Mouse (Mus musculus): ENCODE data around the gene Ccdc77. TPM values are rescaled to one million over a fixed set of nuclear protein-coding genes. Genes with fewer than 3 reads are reported as not detected.
"Not testable (repeated sequence)": the region's sequence is repeated elsewhere in the genome, so short reads cannot be mapped to it uniquely, and the experiment has no call there.

Gene Ccdc77
- polyA plus RNA-seq, 1 experiment from 2014 or later, result 28.3 TPM

DNA sequence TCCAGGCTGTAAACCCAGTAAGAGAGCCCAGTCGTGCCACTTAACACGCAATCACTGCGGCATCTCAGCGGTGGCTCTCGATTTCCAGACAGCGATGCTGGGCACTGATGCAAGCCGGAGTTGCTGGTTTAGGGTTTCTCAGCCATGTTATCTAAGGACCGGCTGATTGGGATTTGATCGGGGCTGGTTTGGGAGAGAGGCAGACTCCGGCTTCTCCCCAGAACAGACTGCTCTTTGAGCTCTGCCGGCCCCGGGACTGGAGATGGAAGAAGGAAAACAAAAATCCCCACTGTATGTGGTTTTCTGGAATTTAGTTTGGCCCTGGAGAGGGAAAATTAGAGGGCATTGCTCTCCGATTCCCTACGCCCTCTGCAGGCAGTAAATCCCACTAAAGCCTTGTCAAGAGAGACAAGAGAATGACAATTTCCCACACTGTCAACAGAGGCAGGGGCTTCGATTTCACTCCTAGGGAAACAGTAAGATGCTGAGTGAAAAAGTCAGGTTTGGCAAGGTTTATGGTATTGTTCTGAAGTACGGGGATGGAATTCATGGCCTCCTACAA lies 61.3 kb downstream of the Ccdc77 start:
- WGBS, result 30% methylated on average over 16 of the region's 16 CpGs
- H3K4me2 ChIP-seq, result peak overlapping the region; percentile 32
- no peaks in the 10 kb centered on the region for H3K36me3 ChIP-seq (replicated peaks)
- no peak for ATAC-seq (ENCODE audit: low FRiP score)
- no peak overlapping the region for H3K9ac ChIP-seq
- no peak overlapping the region for H3K27ac ChIP-seq
- H3K27me3 ChIP-seq, result no peaks in the 10 kb centered on the region
- 0 out of 2 replicates have a peak overlapping the region, but pooled peaks have one; percentile 8 for H3K4me3 ChIP-seq (replicated peaks)
- 0 out of 2 replicates have a peak, but pooled peaks cover 4% of the 10 kb centered on the region for H3K4me1 ChIP-seq
- H3K9me3 ChIP-seq, result no peaks in the 10 kb centered on the region

- H3K4me1 ChIP-seq, result 0 out of 2 replicates have a peak, but pooled peaks cover 4% of the 10 kb centered on the region
- H3K4me3 ChIP-seq (replicated peaks), result no peak overlapping the region
- H3K9ac ChIP-seq, result no peak overlapping the region
- no peak for ATAC-seq (ENCODE audit: low FRiP score)
- WGBS, result 38% methylated on average over 6 of the region's 6 CpGs
- no peaks in the 10 kb centered on the region for H3K9me3 ChIP-seq
- no peak overlapping the region for H3K27ac ChIP-seq
- peaks cover 2% of the 10 kb centered on the region for H3K27me3 ChIP-seq
- no peak overlapping the region for H3K4me2 ChIP-seq
- no peaks in the 10 kb centered on the region for H3K36me3 ChIP-seq (replicated peaks)
Measured at GRCm38 (mm10) chr6:120301137-120301536, 63.0 kb downstream of the Ccdc77 start.

- Histone ChIP-seq H3K4me1 (peaks cover 12% of the 10 kb centered on the region), H3K27me3 (peaks cover 46% of the 10 kb centered on the region)
- not testable (repeated sequence) for H3K27ac ChIP-seq; H3K36me3 ChIP-seq (replicated peaks); H3K9me3 ChIP-seq; H3K9ac ChIP-seq; H3K4me3 ChIP-seq (replicated peaks); H3K4me2 ChIP-seq; ATAC-seq (ENCODE audit: low FRiP score)
- 92% methylated on average over 2 of the region's 2 CpGs for WGBS
Measured at GRCm38 (mm10) chr6:120296589-120296988, 67.6 kb downstream of the Ccdc77 start.

GRCm38 (mm10) chr6:120294785-120295133 lies 69.4 kb downstream of the Ccdc77 start:
- Histone ChIP-seq H3K4me1 (peaks cover 12% of the 10 kb centered on the region), H3K36me3 (replicated peaks) (no peaks in the 10 kb centered on the region), H3K4me2 (peak overlapping the region; percentile 99), H3K27me3 (peaks cover 50% of the 10 kb centered on the region), H3K9me3 (no peaks in the 10 kb centered on the region), H3K4me3 (replicated peaks) (peak overlapping the region; percentile 69), H3K27ac (no peak overlapping the region), H3K9ac (peak overlapping the region; percentile 55)
- peak; percentile 53 for ATAC-seq (ENCODE audit: low FRiP score)
- 2% methylated on average over 16 of the region's 16 CpGs for WGBS

DNA sequence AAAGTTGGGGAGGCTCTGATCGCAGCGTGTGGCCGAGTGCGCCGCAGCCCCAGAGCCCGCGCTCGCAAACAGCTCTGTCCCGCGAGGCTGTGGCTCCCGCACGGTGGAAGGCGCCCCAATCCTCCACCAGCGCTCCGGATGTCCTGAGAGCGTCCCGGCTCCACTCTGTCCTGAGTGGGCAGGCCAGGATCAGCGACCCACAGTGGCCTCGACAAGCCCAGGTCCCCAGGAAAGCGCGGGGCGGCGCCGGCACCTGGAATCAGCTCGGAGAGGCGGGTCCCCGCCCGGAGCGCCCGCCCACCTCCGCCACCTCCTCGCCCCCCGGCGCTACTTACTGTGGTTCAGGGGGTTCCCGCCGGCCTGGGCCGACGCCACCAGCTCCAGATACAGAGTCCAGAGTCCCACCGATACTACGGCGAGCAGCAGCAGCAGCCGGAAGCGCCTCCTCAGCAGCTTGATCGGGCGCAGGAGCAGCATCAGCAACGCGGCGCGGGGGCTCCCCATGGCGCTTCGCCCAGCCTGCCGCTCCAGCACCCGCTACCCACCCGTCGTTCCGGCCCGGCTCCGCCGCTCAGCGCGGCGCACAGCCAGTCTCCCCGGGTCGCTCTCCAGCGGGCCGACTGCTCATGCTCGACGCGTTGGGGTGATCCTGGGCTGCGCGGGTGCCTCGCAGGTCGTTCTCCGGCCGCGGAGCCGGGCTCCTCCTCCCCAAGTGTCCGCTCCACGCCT lies 70.0 kb downstream of the Ccdc77 start, which contains the start of the genes D330020A13Rik and B4galnt3:
TSS of gene D330020A13Rik (plus strand) at position 309 of the 729 bp plus-strand sequence.
TSS of gene B4galnt3 (minus strand) at position 504 of the 729 bp plus-strand sequence.
- Histone ChIP-seq H3K27me3 (peaks cover 50% of the 10 kb centered on the region), H3K4me3 (replicated peaks) (peak within 1 kb of the TSS; percentile 69), H3K4me1 (peaks cover 12% of the 10 kb centered on the region), H3K4me2 (peak within 1 kb of the TSS; percentile 99), H3K36me3 (replicated peaks) (no peaks in the 10 kb centered on the region), H3K9ac (peak within 1 kb of the TSS; percentile 55), H3K27ac (no peak within 1 kb of the TSS), H3K9me3 (no peaks in the 10 kb centered on the region)
- ATAC-seq (ENCODE audit: low FRiP score), result peak; percentile 65
- under 1% methylated on average over 71 of the region's 79 CpGs for WGBS

- Histone ChIP-seq H3K9ac (no peak overlapping the region), H3K36me3 (replicated peaks) (no peaks in the 10 kb centered on the region), H3K4me3 (replicated peaks) (no peak overlapping the region), H3K9me3 (no peaks in the 10 kb centered on the region), H3K27me3 (peaks cover 50% of the 10 kb centered on the region), H3K4me1 (peaks cover 12% of the 10 kb centered on the region), H3K4me2 (no peak overlapping the region), H3K27ac (no peak overlapping the region)
- ATAC-seq (ENCODE audit: low FRiP score), result no peak
- 91% methylated on average over 7 of the region's 7 CpGs for WGBS
Measured at GRCm38 (mm10) chr6:120291396-120292009, 72.7 kb downstream of the Ccdc77 start.

GRCm38 (mm10) chr6:120289430-120289829 lies 74.7 kb downstream of the Ccdc77 start:
- H3K4me3 ChIP-seq (replicated peaks), result no peak overlapping the region
- 80% methylated on average over 4 of the region's 4 CpGs for WGBS
- no peak overlapping the region for H3K27ac ChIP-seq
- H3K9ac ChIP-seq, result no peak overlapping the region
- peaks cover 6% of the 10 kb centered on the region for H3K4me1 ChIP-seq
- peaks cover 31% of the 10 kb centered on the region for H3K27me3 ChIP-seq
- H3K9me3 ChIP-seq, result no peaks in the 10 kb centered on the region
- ATAC-seq (ENCODE audit: low FRiP score), result no peak
- no peaks in the 10 kb centered on the region for H3K36me3 ChIP-seq (replicated peaks)
- H3K4me2 ChIP-seq, result no peak overlapping the region

DNA sequence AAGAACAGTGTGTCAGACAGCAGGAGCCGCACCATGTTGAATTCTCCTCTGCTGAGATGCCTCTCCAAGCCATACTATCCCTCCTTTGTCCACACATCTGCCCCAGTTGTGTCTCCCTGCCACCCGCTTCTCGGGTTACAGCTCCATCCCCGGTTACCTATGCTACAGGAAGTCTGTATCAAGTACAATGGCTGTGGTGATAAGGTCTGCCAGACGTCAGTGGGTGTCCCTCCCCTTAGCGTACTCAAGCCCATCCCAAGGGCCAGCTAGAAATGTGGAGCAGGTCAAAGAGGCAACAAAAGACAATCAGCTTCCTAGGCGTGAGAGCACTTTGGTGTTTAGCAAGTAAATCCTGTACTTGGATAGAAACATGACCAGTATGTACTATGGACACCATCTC lies 75.6 kb downstream of the Ccdc77 start:
- no peak for ATAC-seq (ENCODE audit: low FRiP score)
- Histone ChIP-seq H3K27me3 (peaks cover 22% of the 10 kb centered on the region), H3K27ac (no peak overlapping the region), H3K4me1 (no peaks in the 10 kb centered on the region), H3K9me3 (no peaks in the 10 kb centered on the region), H3K9ac (no peak overlapping the region), H3K4me2 (no peak overlapping the region), H3K4me3 (replicated peaks) (no peak overlapping the region), H3K36me3 (replicated peaks) (no peaks in the 10 kb centered on the region)
- WGBS, result 61% methylated on average over 7 of the region's 7 CpGs

DNA sequence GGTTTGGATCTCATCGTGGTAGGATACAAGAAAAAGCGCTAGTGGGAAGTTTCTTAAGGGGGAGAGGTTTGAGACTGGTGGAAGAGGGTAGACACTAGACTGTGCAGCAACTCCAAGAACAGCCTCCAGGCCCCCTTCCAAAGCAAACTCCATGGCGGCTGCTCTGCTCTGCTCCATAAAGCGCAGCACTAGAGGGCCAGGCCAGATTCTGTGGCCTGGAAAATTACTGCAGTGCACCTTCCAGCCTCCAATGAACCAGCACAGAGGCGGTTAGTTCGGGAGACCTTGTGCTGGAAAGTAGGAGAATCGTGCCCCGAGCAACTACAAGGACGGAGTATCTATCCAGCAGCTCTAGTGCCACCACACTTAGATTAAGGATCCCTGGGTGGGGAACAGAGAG lies 76.9 kb downstream of the Ccdc77 start:
- WGBS, result 83% methylated on average over 9 of the region's 9 CpGs
- H3K9ac ChIP-seq, result no peak overlapping the region
- no peak for ATAC-seq (ENCODE audit: low FRiP score)

DNA sequence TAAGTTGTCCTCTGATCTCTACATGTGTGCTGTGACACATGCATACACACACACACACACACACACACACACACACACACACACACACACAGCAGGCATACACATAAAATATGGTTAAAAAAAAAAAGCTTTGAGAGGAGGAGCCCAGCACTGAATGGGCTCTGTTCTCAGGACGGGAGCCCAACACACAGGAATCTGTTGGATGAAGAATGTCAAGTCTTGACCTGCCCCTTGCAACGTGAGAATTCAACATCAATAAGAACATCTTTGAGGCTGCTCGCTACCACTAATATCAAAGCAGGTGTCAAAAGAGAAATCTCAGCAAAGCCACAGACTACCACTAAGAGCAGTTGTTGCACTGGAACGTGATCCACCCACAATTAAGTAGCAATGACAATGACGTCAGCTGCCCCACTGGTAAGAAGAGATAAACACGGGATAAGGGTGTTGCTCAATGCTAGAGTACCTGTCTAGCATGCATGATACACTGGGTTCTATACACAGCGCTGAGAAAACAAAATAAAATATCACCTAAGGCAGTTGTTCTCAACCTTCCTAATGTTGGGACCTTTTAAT lies 87.2 kb downstream of the Ccdc77 start:
- H3K4me2 ChIP-seq, result no peak overlapping the region
- no peaks in the 10 kb centered on the region for H3K9me3 ChIP-seq
- H3K36me3 ChIP-seq (replicated peaks), result no peaks in the 10 kb centered on the region
- ATAC-seq (ENCODE audit: low FRiP score), result no peak
- H3K4me1 ChIP-seq, result no peaks in the 10 kb centered on the region
- whole genome bisulfite sequencing, result 83% methylated on average over 7 of the region's 7 CpGs
- H3K27ac ChIP-seq, result no peak overlapping the region
- H3K4me3 ChIP-seq (replicated peaks), result no peak overlapping the region
- H3K9ac ChIP-seq, result no peak overlapping the region
- H3K27me3 ChIP-seq, result no peaks in the 10 kb centered on the region

More for the DNA sequence above, 76.9 kb downstream of the Ccdc77 start:
- H3K4me1 ChIP-seq, result no peaks in the 10 kb centered on the region
- H3K4me2 ChIP-seq, result no peak overlapping the region
- no peak overlapping the region for H3K4me3 ChIP-seq (replicated peaks)
- H3K9me3 ChIP-seq, result no peaks in the 10 kb centered on the region
- H3K27me3 ChIP-seq, result peaks cover 10% of the 10 kb centered on the region; the same call in 1 of the 2 replicates
- H3K36me3 ChIP-seq (replicated peaks), result no peaks in the 10 kb centered on the region
- no peak overlapping the region for H3K27ac ChIP-seq

GRCm38 (mm10) chr6:120275301-120275700 lies 88.9 kb downstream of the Ccdc77 start:
- Histone ChIP-seq H3K9ac (no peak overlapping the region), H3K36me3 (replicated peaks) (no peaks in the 10 kb centered on the region), H3K4me3 (replicated peaks) (no peak overlapping the region), H3K27me3 (no peaks in the 10 kb centered on the region), H3K27ac (no peak overlapping the region), H3K4me1 (no peaks in the 10 kb centered on the region), H3K4me2 (no peak overlapping the region), H3K9me3 (no peaks in the 10 kb centered on the region)
- ATAC-seq (ENCODE audit: low FRiP score), result no peak
- WGBS, result 70% methylated on average over 6 of the region's 6 CpGs

DNA sequence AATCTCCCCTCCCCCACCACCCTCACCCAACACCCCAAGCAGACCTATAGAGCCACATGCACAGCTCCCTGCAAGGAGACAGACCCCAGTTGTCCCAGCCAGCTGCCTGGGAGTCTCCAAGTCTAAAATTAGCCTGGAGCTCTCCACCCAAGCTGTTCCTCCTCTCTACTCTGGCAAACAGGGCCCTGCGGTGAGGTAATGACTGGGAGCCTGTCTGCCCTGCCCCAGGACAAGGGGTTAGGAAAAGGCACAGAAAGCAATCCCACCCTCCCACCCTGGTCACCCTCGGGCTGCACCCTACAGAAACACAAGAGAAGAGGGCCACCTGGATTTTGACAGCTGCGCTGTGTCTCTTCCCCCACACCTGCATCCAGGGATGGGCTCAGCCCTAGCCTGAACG lies 89.3 kb downstream of the Ccdc77 start:
- no peak overlapping the region for H3K27ac ChIP-seq
- no peaks in the 10 kb centered on the region for H3K9me3 ChIP-seq
- 51% methylated on average over 4 of the region's 4 CpGs for WGBS

More for the DNA sequence above, 89.3 kb downstream of the Ccdc77 start:
- Histone ChIP-seq H3K27me3 (no peaks in the 10 kb centered on the region), H3K36me3 (replicated peaks) (no peaks in the 10 kb centered on the region), H3K4me3 (replicated peaks) (no peak overlapping the region), H3K4me1 (no peaks in the 10 kb centered on the region), H3K9ac (no peak overlapping the region), H3K4me2 (no peak overlapping the region)
- ATAC-seq (ENCODE audit: low FRiP score), result no peak
